Mouse (Mus musculus) erythroid progenitor cell, adult 5-6 weeks (primary cell): ENCODE measurements around the gene Fitm2. TPM values are rescaled to one million over a fixed set of nuclear protein-coding genes. Genes with fewer than 3 reads are reported as not detected.
A peak's percentile ranks its signal among the peaks of the same experiment; 100 is the strongest.

Experiments used
- ATAC-seq: replicated peaks from 2 replicates; pipeline ENCODE4 v1.8.0; 2016; ENCODE audit warnings: moderate number of reproducible peaks, mild to moderate bottlenecking, moderate TSS enrichment, inconsistent platforms; ENCODE audit not compliant: poor library complexity, low FRiP score, severe bottlenecking
- total RNA-seq, 2 experiments: library from RNA; stranded (forward) in 1 of 2; stranded (reverse) in 1 of 2; fragments of 150-400 nt in 1 of 2; fragments of 186-747, 209-891 nt in 1 of 2; gene quantifications; 2 replicates each; pipeline versions ENCODE4 v1.2.3 to v1.2.4; 2015 to 2017; ENCODE audit warnings: low replicate concordance in 2 of 2

The Fitm2 gene
- total RNA-seq, 2 experiments from 2014 or later: 1.7 TPM; not detected in 1

GRCm38 (mm10) chr2:163433971-163434370, 38.5 kb downstream of the Fitm2 start:
- no peak for ATAC-seq

DNA sequence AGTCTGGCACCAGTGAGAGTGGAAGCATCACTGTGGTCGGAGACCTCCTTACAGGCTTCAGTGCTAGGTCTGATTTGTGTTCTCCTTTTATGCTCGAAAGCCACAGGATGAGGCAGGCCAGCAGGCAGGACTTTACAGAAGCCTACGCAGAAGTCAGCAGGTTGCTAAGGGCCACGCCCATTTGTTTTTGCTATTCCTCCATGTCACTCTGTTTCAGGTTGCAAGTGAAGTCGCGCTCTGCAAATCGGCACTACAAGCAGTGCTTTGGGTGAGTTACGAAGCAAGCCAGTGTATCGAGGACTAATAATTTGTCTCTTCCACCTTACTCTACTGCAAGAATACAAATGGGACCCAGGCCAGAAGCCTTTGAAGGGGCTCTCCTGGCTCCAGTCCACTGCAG, 41.1 kb downstream of the Fitm2 start:
- ATAC-seq: no peak

- ATAC-seq: no peak
These were observed 44.0 kb downstream of the Fitm2 start for GRCm38 (mm10) chr2:163428346-163429011.

- ATAC-seq: no peak
These were observed 47.8 kb downstream of the Fitm2 start, which contains the start of gene Oser1 for GRCm38 (mm10) chr2:163424597-163424996. Oser1 (minus strand) TSS chr2:163424697.

DNA sequence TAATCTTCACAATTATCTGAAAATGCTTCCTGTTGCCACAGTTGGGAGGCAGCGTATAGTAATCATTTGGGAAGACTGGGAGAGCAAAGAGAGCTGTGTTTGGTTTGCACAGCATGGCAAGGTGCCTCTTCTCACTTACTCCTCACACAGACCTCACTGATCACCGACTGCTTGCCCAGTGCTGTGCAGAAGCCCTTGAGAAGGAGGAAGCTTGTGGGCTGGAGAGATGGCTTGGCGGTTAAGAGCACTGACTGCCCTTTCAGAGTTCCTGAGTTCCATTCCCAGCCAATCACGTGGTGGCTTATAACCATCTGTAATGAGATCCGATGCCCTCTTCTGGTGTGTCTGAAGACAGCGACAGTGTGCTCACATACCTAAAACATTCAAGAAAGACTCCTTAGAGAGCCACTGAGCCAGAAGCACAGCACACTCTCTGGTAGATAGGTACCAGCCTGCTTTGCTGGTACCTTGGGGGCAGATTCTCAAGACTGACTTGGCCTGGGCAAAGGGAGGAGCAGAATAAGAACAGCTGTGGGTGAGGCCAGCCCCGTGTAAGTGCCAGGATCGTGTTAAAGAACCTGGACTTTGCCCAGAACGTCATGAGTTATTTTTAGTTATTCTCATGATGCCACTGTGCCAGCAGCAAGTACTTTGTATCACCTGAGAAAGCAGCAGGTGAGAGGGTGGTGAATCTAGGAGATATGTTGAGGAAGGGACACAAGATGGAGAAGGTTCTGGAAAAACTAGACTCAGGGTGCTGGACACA, 49.4 kb downstream of the Fitm2 start:
- no peak for ATAC-seq

DNA sequence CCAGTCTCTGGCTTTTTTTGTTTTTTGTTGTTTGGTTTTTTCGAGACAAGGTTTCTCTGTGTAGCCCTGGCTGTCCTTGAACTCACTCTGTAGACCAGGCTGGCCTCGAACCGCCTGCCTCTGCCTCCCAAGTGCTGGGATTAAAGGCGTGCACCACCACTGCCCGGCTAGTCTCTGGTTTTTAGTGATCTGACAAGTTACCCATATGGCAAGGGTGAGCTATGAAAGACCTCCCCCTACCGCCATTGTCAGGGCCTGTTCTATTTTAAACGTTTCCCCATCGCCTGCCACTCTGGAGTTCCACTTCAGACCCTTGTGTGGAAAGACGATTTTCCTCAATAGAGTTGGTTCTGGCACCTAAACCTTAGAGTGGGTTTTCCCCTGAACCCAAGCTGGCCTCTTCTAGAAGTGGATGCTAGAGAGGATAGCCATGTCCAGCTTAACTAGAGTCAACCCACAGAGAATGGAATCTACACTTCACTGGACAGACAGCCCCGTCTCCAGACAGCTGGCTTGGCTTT, 52.0 kb downstream of the Fitm2 start:
- no peak for ATAC-seq

GRCm38 (mm10) chr2:163419346-163420045, 52.9 kb downstream of the Fitm2 start:
- peak; percentile 97 for ATAC-seq

DNA sequence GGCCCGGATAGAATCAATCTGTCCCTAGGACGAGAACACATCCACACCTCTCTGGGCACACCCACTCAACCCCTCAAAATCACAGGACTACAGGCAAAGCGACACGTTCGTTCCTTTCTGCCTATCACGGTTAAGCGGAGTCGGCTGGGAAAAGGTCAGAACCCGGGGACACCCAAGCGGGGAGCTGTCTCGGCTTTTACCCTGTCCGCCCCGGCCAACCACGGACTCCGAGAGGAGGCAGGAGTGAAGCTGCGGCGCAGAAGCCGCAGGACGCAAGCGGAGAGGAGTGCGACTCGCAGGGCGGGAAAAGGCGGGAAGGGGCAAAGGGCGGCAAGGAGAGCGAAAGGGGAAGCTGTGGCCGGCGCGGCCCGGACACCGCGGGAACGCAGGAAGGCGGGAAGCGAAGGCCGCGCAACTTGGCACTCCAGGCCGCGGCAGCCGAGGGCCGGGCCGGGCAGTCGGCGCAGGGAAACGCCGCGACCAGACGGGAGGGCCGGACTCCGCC, 53.5 kb downstream of the Fitm2 start:
- ATAC-seq: peak; percentile 32; the same call in 1 of the 2 replicates

DNA sequence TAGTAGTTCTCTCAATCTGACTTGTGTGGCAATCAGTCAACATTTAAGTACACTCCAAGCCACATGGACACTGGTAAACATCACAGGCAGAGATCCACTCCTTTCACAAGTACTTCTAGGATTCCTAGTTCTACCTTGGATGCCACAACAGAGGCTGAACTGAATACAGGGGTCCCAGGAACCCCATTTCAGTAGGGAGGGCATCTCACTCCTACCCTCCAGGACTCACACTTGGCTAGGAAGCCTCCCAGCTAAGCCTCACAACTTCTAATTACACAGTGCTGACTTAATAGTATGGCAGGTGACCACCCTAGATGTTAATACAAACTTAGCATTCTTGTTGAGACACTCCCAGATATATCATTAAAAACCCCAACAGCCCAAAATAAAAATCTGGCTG, 54.6 kb downstream of the Fitm2 start:
- ATAC-seq: no peak

- no peak for ATAC-seq
These were observed 55.4 kb downstream of the Fitm2 start for GRCm38 (mm10) chr2:163417026-163417425.

Other genes starting within 250 kb of the Fitm2 start
- not detected in 2 replicates for gene Jph2, start 74.6 kb downstream of the Fitm2 start, total RNA-seq (2015; ENCODE audit: low replicate concordance)
- gene Jph2, start 74.6 kb downstream of the Fitm2 start, total RNA-seq (2017; ENCODE audit: low replicate concordance): not detected in 2 replicates
- gene Oser1, start 47.9 kb downstream of the Fitm2 start, total RNA-seq (2015; ENCODE audit: low replicate concordance): 46.1 and 53.7 TPM in 2 replicates
- 18.8 and 32.0 TPM in 2 replicates for gene Oser1, start 47.9 kb downstream of the Fitm2 start, total RNA-seq (2017; ENCODE audit: low replicate concordance)
- not detected in 2 replicates for gene Gdap1l1, start 34.2 kb downstream of the Fitm2 start, total RNA-seq (2015; ENCODE audit: low replicate concordance)
- gene Gdap1l1, start 34.2 kb downstream of the Fitm2 start, total RNA-seq (2017; ENCODE audit: low replicate concordance): not detected in 2 replicates
- not detected in 2 replicates for gene R3hdml, start 19.7 kb upstream of the Fitm2 start, total RNA-seq (2015; ENCODE audit: low replicate concordance)
- not detected in 2 replicates for gene R3hdml, start 19.7 kb upstream of the Fitm2 start, total RNA-seq (2017; ENCODE audit: low replicate concordance)
- not detected in 2 replicates for gene Hnf4a, start 34.2 kb upstream of the Fitm2 start, total RNA-seq (2015; ENCODE audit: low replicate concordance)
- gene Hnf4a, start 34.2 kb upstream of the Fitm2 start, total RNA-seq (2017; ENCODE audit: low replicate concordance): not detected in 2 replicates
- gene Ttpal, start 129.7 kb upstream of the Fitm2 start, total RNA-seq (2015; ENCODE audit: low replicate concordance): 10.8 and 10.9 TPM in 2 replicates
- gene Ttpal, start 129.7 kb upstream of the Fitm2 start, total RNA-seq (2017; ENCODE audit: low replicate concordance): 6.4 and 6.8 TPM in 2 replicates
- gene Serinc3, start 172.5 kb upstream of the Fitm2 start, total RNA-seq (2015; ENCODE audit: low replicate concordance): 1,699 and 1,907 TPM in 2 replicates
- gene Serinc3, start 172.5 kb upstream of the Fitm2 start, total RNA-seq (2017; ENCODE audit: low replicate concordance): 1,512 and 2,069 TPM in 2 replicates
- gene Pkig, start 185.8 kb upstream of the Fitm2 start, total RNA-seq (2015; ENCODE audit: low replicate concordance): 93.5 and 103 TPM in 2 replicates
- 86.6 and 90.7 TPM in 2 replicates for gene Pkig, start 185.8 kb upstream of the Fitm2 start, total RNA-seq (2017; ENCODE audit: low replicate concordance)